Mouse (Mus musculus) liver, adult 2 months (tissue): ENCODE data around the gene Tsc22d3.

ENCODE experiments used
- CTCF ChIP-seq: fragments of 200-500 bp; IDR thresholded peaks from 2 replicates; pipeline ENCODE4 v1.5.1; 2011; ENCODE audit warnings: low read depth, low read length, control low read depth
- POLR2A ChIP-seq: fragments of 200-500 bp; IDR thresholded peaks from 2 replicates; pipeline ENCODE4 v1.6.1; 2011; ENCODE audit warnings: low read length, control low read depth; ENCODE audit not compliant: insufficient read depth; ENCODE audit errors: extremely low read depth

DNA sequence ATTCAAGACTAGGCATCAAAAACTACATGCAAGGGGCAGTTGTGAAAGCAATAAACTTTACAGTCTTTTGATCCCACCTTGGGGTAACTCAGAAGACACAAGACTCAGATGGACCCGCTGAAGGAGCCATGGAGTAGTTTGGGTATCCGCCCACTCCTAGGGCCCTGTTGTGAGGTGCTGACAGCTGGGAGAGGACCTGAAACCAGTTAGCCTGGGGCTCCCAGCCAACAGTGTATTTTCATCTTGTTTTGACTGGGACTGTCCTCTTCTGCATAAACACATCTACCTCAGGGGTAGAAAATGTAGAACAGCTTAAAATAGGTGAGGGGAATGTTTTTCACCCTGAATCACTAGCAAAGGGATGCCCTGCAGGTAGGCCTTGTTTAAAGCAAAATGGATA lies 44.5 kb downstream of the Tsc22d3 start:
- no peak for TF ChIP-seq CTCF
- TF ChIP-seq POLR2A, result no peak
